Mouse (Mus musculus): Measurements from ENCODE around the gene Dip2b. TPM values are rescaled to one million over a fixed set of nuclear protein-coding genes. Genes with fewer than 3 reads are reported as not detected.
"Not testable (repeated sequence)": the region's sequence is repeated elsewhere in the genome, so short reads cannot be mapped to it uniquely, and the experiment has no call there.

Gene Dip2b
- total RNA-seq, 2 experiments from 2014 or later = 2.6 to 7.7 TPM

DNA sequence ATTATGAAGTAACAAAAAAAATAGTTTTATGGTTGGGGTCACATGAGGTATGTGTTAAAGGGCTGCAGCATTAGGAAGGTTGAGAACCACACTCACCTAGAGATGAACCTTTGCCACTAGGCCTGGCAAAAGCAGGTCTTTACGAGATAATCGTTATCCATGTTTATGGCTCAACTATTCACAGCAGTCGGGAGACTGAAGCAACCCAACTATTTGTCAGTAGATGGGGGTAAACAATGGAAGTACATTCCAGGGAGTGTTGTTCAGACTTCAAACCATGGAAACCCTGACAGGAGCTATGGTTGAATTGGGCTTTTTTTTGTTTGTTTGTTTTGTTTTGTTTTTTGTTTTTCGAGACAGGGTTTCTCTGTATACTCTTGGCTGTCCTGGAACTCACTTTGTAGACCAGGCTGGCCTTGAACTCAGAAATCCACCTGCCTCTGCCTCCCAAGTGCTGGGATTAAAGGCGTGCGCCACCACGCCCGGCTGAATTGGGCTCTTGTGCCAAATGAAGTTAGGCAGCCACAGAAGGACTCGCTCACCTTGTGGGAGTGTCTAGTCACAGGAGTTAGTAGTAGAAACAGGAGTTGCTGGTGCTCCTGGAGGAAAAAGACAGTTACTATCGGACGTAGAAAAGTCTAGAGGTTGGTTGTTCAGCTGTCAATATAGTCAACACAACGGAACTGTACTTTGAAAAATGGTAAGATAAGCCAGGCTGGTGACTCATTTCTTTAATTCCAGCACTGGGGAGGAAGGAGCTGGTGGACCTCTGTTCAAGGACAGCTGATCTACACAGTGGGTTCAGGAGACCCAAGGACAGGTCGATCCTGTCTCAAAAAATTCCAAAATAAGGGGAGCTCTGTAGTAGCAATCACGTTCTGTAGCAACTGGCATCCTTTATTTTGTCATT, 193.4 kb downstream of the Dip2b start:
- ATAC-seq (replicated peaks; ENCODE audit: low FRiP score, poor library complexity, severe bottlenecking) = no peak

GRCm38 (mm10) chr15:100235208-100235965, 196.9 kb downstream of the Dip2b start:
- ATAC-seq (replicated peaks; ENCODE audit: low FRiP score, poor library complexity, severe bottlenecking) = no peak

DNA sequence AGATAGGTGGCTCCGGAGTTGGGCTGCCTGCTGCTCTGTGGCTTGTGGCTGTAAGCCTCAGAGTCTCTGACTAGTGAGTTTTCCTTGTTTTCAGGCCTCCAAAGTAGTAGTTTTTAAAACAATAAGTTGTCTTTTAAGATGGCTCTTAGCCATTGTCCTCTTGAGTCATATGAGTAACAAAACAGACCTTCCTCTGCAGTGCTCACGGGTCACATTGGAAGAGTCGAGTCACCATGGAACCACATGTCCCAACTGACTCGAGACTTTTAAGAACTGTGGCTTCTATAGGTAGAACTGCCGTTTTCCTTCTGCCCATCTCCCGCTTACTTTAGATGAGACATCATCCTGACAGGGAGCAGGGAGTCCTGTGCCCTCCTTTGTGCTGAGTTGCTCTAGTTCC, 198.5 kb downstream of the Dip2b start:
- ATAC-seq (replicated peaks; ENCODE audit: low FRiP score, poor library complexity, severe bottlenecking) = no peak

DNA sequence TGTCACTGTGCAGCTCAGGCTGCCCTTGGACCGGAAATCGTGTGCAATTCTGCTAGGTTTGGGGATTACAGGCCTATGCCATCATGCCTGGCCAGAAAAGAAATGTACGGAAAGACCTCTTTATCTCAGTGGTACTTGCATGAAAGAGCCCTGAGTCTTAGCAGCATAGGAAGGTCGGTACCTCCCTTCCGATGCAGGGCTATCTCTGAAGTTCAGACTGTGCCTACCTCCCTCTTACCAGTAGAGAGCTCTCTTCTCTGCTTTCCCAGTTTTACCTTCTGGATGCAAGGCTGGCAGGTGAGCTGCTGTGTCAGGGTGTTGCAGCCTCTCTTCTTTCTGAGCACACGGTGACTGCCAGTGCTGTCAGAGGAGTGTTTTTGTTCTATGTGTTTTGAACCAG, 203.3 kb downstream of the Dip2b start:
- ATAC-seq (replicated peaks; ENCODE audit: low FRiP score, poor library complexity, severe bottlenecking) = no peak

- no peak for ATAC-seq (replicated peaks; ENCODE audit: low FRiP score, poor library complexity, severe bottlenecking)
Measured at GRCm38 (mm10) chr15:100245951-100246350, 207.5 kb downstream of the Dip2b start.

- no peak for ATAC-seq (replicated peaks; ENCODE audit: low FRiP score, poor library complexity, severe bottlenecking)
Measured at GRCm38 (mm10) chr15:100247296-100247695, 208.8 kb downstream of the Dip2b start.

DNA sequence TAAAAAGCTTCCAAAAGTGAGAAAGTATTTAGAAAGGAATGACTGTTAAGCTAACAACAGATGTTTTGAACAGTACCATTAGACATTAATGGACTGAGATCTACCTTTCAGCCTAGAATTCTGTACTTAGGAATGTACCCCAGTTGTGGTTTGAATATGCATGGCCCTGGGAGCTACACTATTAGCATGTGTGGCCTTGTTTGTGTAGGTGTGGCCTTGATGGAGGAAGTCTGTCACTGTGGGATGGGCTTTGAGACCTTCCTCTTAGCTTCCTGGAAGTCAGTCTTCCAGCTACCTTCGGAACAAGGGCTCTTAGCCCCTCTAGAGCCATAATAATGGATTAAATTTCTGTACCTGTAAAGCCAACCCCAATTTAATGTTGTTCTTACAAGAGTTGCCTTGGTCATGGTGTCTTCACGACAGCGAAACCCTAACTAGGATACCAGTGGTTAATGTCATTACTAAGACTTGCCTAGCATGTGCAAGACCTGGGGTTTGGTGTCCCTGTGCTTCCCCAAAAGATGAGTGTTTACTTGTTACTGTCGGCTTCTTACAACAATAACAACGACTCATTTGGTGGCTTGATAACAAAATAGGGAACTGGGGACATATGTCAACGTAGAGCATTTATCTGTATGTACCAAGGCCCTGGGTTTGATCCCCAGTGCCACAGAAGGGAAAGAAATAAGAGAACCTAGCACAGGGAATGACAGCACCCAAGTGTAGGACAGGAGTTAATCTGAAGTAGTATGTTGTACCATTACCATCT, 210.4 kb downstream of the Dip2b start:
- ATAC-seq (replicated peaks; ENCODE audit: low FRiP score, poor library complexity, severe bottlenecking) = no peak

- ATAC-seq (replicated peaks; ENCODE audit: low FRiP score, poor library complexity, severe bottlenecking) = no peak
Measured at GRCm38 (mm10) chr15:100251153-100251780, 212.8 kb downstream of the Dip2b start.

GRCm38 (mm10) chr15:100256386-100256785, 217.9 kb downstream of the Dip2b start:
- no peak for ATAC-seq (replicated peaks; ENCODE audit: low FRiP score, poor library complexity, severe bottlenecking)

- no peak for ATAC-seq (replicated peaks; ENCODE audit: low FRiP score, poor library complexity, severe bottlenecking)
Measured at GRCm38 (mm10) chr15:100257305-100257704, 218.8 kb downstream of the Dip2b start.

- ATAC-seq (replicated peaks; ENCODE audit: low FRiP score, poor library complexity, severe bottlenecking) = no peak
Measured at GRCm38 (mm10) chr15:100258646-100259425, 220.4 kb downstream of the Dip2b start.

- not testable (repeated sequence) for ATAC-seq (replicated peaks; ENCODE audit: low FRiP score, poor library complexity, severe bottlenecking)
Measured at GRCm38 (mm10) chr15:100260351-100260750, 221.9 kb downstream of the Dip2b start.

DNA sequence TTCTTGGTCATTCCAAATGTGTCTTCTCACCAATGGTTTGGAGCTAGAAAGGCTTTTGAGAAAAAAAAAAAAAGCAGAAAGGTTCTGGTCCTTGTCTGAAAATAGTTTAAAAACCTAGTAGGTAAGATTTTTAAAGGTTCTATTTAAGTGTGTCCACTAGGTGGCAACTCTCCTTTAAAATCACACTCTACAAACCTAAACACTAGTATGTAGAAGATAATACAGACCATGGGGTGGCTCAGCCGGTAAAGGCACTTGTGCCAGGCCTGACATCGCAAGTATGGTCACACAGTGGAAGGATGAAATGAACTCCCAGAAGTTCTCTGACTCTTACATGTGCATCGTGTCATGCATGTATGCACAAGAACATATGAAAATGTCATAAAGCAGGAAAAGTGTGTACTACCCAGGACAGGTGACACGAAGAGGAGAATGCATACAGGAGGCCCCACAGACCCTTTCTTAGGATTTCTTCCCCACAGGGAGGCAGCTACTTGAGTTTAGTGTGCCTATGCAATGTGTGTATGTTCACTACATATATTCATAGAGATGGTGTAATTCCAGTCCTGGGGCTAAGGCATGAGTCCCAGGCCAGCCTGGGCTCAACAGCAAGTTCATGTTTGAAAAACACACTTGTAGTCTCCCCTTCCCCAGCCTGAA, 224.9 kb downstream of the Dip2b start:
- ATAC-seq (replicated peaks; ENCODE audit: low FRiP score, poor library complexity, severe bottlenecking) = 0 out of 2 replicates have a peak, but pooled peaks have one; percentile 55

DNA sequence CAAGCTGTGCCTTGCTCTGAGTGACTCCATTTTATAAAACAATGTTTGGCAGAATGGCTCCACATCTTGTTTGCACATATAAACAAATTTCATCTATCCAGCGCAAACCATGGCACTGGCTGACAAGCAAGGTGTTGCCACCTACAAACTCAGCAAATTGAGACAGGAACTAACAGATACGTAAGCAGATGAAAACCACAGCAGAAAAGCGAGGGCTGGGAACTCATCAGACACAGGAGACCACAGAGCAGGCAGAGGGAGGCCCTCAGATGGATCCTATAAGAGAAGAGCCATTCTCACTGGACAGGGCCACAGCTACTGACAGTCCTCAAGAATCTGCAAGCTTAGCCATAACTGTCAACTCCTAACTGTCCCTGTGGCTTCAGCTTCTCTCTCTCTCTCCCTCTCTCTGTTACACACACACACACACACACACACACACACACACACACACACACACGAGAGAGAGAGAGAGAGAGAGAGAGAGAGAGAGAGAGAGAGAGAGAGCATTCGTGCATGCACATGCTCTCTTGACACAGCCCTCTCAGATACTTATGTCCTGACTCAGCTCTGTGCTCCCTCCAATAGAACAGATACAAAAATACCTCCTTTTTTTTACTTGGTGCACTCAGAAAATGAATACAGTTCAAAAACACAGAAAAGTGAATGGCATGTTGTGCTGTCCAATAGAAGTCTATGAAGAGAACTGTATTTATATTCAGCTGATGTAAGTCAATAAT, 227.3 kb downstream of the Dip2b start:
- no peak for ATAC-seq (replicated peaks; ENCODE audit: low FRiP score, poor library complexity, severe bottlenecking)

DNA sequence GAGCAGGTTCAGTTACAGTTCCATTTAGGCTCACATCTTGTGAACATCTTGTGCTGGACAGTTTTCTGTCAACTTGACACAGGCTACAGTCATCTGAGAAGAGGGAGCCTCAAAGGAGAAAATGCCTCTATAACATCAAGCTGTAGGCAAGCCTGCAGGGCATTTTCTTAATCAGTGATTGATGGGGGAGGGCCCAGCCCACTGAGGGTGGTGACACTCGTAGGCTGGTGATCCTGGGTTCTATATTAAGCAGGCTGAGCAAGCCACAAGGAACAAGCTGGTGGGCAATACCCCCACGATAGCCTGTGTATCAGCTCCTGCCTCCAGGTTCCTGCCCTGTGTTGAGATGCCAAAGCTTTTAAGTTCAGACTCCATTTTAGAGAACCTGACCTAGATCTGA, 230.5 kb downstream of the Dip2b start:
- no peak for ATAC-seq (replicated peaks; ENCODE audit: low FRiP score, poor library complexity, severe bottlenecking)

All from erythroblast, adult 5-6 weeks (primary cell).